Mouse (Mus musculus): ENCODE data around the gene Polk.

Polk gene

DNA sequence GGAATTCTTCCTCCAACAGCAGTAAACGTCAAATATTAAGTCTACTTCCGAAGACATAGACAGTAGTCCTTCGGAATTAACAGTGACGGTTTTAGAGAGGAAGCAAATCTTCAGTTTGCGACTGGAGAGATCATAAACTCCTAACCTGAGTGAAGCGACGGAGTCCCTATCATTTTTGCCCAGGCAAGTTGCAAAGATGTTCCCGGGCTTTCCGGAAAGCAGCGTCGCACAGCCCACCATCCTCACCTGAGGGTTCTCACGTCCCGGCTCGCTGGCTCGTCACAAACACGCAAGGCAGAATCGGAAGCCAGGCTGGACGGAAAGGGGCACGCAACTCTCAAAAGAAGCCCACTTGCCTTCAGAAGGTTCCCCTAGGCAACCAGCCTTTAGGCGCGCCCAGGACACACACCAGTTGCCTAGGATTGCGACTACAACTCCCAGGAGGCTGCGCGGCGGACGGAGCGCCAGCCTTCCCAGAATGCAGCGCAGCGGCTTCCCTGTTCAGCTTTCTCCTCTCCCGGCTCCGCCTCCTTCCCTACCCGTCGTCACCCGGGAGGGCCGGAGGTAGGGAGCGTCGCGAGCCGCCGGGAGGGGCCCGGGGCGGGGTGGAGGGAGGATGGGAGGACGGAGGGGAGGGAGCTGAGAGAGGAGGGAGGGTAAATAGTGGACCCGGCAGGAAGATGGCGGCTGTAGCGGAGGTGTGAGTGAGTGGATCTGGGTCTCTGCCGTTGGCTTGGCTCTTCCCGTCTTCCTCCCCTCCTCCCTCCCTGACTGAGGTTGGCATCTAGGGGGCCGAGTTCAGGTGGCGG lies at the start of gene Polk, which contains the start of gene Col4a3bp:
Polk (minus strand) TSS at position 499 of the 809 bp plus-strand sequence.
Col4a3bp (plus strand) TSS at position 538 of the 809 bp plus-strand sequence.
- DNase-seq (ENCODE audit: low spot score in 2 of 2): peak; percentile 90 to 93

DNA sequence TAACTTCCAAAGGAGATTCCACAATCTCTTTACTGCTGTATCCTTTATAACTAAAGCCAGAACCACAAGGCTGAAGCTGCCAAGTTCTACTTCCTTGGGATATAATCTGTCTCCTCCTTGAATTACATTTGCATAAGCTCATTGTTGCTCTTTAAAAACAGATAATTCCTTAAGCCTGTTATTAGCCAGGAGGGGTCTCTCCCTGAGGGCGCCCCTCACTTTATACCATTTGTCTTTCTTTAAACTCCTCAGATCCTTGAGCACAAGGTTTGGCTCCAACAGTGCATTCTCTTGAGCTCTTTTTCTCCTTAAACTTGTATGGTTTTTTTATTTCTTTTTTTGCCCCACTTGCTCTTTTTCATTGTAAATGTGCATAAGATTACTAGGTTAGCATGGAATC lies 46.3 kb upstream of the Polk start:
- DNase-seq (ENCODE audit: low spot score in 2 of 2): no peak

DNA sequence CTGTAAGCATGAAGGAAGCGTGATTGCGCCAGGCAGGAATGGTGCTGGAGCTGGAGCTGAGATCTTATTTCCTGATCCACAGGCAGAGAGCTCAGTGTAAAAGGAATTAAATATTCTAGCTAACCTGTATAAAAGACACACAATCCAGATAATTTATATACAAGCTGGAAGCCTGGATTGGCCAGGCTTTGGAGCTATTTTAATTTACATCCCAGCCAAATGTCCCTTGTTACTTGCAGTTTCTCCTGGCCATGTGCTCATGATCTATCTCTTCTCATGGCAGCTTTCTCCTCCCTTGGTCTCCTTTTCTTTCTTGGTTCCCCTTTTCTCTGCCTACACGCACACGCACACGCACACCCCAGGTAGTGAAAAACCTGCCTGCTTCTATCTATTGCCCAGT lies 44.2 kb upstream of the Polk start:
- DNase-seq (ENCODE audit: low spot score in 2 of 2): no peak

DNA sequence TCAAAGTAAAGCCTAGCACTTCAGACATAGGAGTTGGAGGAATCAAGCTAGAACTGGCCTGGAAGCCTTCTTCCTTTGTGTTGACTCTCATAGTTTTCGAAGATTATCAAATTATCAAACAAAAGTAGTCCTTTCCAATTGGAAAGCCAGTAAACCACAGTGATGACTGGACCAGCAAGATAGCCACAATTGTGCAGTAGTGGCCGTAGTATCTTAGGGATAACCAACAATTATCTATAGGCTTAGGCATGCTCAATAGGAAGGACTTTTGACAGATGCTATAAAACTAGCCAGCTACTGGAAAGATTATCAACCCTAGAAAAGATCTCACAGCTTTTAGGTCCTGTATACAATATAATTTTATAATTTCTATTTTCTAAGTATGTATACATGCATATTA lies 41.8 kb upstream of the Polk start:
- no peak for DNase-seq (ENCODE audit: low spot score in 2 of 2)

DNA sequence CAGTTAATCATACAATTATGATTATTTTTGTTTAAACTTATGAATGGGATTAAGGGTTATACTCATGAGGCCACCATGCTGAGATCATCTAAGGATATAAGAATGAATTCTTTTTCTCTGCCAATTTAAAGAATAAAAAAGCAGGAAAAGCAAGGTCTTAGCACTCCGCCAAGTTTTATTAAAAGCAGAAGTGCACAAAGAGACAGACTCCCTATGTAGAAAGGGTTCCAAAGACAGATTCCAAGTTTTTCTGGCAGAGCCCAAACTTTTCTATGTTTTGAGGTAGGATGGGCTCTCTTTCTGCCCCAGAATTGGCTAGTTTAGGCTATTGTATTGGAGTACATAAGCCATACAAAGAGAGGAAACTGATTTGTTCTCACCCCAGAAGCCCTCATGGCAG lies 37.6 kb upstream of the Polk start:
- DNase-seq (ENCODE audit: low spot score in 2 of 2): no peak

DNA sequence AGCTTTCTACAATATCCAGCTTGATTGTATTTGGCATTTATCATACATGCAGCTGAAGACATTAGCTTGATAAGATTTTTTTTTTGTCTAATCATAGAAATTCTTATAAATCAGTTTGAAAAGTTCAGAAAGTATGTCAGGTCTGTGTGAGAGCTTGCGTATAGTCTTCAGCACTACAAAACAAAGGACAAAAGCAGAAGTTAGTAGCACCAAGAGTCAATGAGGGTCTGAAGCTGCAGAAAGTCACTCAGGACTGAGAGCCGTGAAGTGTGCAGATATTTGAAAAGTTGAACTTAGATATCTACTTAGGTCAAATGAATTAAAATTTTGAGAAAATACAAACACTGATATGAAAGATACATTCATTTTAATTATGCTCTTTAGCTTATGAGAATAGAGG lies 36.7 kb upstream of the Polk start:
- no peak for DNase-seq (ENCODE audit: low spot score in 2 of 2)

DNA sequence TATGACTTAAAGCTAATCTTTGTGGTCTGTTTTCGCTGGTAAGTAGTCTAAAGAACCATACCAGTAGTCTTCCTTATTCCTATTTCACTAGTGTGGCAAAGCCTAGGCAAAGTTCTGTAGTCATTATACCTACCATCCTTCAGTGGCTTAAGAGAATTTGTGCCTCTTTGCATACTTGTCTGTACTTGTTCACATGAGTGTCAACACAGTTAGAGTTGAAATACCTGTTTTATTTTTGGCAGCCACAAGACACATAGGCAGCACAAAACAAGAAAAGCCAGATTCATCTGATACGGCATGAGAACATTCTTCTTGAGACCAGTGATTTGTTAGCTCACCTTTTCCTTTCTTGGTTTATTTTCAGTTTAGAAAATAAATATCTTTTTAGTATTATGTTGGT lies 31.8 kb upstream of the Polk start:
- no peak for DNase-seq (ENCODE audit: low spot score in 2 of 2)

DNA sequence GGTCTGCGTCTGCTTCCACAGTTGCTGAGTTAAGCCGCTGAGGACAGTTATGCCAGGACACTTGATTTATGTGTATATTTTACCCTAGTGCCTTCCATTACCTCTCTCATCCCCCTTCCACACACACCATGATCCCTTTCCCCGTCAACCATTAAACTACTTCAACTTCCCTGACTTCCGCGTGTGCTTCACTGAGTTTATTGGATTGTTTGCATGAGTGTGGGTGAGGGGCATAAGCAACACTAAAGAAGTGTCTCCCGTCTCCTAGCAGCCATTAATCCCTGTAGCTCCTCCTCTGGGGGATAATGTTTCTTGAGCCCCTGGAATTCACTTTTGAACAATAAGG lies 28.6 kb upstream of the Polk start:
- DNase-seq (ENCODE audit: low spot score in 2 of 2): no peak

DNA sequence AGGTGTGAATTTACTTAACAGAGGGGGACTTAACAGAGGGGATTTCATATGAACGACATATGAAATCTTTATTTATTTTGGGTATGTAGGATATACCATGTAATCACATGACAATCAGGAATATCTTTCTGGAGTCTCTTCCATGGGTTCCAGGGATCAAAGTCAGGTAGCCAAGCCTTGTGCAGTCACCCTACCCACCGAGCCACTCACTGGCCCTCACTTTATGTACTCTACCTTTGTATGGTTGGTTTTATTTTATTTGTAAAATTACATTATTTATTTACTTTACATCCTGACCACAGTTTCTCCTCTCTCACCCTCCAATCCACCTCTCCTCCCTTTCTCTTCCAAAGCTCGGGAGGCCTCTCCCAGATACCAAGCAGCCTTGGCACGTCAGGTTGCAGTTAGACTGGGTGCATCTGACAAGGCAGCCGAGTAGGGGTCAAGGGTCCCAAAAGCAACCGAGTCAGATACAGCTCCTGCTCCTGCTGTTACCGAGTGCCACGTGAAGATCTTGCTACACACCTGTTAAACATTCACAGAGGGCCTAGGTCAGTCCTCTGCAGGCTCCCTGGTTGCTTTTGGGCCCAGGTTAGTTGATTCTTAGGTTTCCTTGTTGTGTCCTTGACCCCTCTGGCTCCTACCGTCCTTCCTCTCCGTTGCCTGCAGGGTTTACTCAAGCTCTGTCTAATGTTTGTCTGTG lies 28.1 kb upstream of the Polk start:
- DNase-seq (ENCODE audit: low spot score in 2 of 2): no peak

DNA sequence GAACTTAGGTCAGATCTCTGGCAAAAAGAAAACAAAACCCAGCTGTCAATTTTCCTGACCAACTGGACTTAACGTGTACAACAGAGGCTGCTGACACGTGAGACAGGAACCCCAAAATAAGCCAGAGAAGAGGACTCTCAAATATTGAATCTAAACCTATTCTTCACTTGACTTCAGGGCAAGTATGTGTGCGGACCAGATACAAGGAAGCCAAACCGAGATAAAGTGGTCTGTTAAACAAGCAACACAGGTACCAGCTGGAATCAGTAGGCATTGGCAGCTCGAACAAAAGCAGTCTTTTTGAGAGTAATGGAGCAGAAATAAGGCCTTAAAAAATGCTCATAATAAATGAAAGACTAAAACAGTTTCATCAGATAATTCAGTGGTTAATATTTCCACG lies 25.6 kb upstream of the Polk start:
- no peak for DNase-seq (ENCODE audit: low spot score in 2 of 2)

DNA sequence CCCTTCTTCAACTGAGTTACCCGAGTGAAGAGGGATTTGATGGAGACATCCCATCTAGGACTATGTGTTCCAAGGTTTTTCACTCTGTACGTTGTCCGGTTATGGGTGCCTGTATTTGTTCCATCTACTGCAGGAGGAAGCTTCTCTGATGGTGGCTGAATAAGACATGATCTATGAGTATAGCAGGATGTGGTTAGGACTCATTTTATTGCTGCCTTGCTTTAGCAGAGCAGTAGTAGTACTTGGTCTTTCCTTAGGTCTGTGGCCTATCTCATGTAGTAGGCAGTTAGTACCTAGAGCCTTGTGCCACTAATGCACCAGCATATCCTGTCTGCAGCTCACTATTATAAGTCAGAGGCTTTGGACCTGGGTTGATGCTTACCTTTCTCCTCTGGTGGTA lies 12.7 kb upstream of the Polk start:
- DNase-seq (ENCODE audit: low spot score in 2 of 2): no peak

DNA sequence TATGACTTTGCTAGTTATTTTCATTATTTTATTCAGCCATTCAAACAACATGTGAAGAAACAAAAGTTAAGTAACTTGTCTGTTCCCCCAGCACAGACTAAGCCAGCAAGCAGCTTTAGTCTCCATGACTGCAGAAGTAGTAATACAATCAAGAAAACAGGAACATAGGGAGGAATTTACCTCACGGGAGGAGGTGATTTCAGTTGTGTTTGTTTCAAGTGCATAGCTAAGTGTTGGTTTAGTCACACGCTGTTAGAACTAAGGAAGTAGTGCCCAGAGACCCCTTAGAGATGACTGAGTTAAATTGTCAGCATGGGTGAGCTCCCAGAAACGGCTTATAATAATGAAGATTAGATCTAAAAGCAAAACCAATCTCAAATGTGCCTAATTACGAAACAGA lies 5.6 kb upstream of the Polk start:
- no peak for DNase-seq (ENCODE audit: low spot score in 2 of 2)

DNA sequence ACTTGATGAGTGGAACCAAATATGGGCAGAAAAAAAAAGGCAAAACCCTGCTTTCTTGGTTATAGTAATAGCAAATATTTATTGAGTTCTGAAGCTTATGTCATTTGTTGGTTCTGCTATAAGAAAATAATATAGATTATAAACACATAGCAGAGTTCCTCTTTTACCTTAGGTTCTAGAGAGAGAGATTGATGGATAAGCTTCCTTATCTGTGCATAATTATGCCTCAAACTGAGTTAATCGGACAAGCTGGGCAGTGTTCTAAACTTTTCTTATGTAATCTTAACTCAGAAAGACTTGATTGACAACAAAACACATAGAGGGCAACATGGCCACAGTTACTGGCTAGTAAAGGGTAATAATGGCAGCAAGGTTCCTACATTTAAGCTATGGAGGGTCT lies 4.9 kb upstream of the Polk start:
- no peak for DNase-seq (ENCODE audit: low spot score in 2 of 2)

DNA sequence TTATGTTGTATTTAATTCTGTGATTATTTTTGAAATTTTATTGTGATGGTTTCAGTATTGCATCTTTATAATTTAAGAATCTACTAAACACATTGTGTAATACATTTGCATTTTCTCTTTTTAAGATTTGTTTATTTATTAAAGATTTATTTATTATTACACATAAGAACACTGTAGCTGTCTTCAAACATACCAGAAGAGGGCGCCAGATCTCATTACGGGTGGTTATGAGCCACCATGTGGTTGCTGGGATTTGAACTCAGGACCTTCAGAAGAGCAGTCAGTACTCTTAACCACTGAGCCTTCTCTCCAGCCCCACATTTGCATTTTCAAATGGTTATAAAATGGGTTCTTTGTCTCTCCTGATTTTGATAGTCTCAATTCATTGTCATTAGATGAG lies 2.1 kb upstream of the Polk start:
- DNase-seq (ENCODE audit: low spot score in 2 of 2): no peak

DNA sequence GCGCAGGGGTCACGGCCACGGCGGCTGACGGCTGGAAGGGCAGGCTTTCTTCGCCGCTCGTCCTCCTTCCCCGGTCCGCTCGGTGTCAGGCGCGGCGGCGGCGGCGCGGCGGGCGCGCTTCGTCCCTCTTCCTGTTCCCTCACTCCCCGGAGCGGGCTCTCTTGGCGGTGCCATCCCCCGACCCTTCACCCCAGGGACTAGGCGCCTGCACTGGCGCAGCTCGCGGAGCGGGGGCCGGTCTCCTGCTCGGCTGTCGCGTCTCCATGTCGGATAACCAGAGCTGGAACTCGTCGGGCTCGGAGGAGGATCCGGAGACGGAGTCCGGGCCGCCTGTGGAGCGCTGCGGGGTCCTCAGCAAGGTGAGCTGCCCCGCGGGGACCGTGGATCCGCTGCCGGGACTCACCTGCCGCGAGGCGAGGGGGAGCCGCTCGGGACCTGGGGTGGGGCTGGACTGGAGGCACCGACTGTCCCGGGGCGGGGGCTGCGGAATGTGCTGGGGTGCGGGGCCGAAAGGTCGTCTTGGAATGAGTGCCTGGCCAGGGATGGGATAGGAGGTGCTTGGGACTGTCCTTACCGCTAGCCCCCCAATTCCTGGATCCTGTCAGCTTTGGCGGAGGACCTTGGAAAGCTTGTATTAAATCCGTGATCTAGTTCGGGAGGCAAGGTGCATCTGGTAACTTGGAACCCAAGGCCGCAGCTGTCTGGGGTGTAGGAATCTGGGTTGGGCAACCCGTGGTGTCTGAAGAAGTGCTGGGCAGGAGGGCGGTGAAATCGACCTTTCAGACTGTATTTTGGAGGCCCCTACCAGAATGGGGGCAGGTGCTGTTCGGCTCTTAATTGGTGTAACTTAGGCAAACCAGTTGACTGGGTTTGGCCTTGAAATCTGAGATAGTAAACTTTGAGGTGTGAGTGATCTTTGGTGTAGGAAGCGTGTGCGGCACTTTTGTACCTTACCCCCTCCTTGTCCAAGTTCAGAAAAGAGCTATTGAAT lies 817 bp upstream of the Polk start:
- no peak for DNase-seq (ENCODE audit: low spot score in 2 of 2)

DNA sequence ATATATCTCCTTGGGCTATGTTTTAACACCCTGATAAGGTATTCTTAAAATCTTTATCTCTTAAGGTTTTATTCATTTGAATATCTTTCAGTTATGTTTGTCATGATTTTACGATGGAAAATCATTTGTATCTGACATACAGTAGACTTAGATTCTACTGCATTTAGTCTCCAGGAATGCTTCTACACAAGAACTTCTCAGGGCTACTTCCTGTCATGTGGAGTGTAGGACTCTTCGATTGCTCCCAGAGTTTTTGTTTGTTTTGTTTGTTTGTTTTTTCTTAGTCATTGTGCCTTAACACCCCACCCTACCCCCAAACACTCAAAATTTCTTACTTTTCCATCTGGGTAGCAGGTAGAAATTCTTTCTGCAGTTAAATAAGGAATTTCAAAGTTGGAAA lies 998 bp downstream of the Polk start:
- no peak for DNase-seq (ENCODE audit: low spot score in 2 of 2)

DNA sequence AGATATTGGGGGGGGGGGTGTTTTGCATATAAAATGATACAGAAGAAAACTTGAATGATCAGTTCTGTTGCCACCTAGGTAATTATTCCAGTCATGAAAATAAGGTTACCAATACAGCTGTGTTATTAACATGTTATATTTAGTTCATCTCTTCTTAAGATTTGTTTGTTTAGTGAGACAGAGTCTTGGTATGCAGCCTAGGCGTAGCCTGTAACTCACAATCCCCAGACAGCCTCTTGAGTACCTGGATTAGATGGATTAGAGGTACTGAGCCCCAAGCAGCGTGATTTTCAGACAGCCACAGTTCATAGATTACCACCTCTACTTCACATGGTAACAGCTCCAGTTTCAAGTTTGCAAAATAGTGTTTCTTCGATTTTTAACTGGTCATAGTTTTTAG lies 4.3 kb downstream of the Polk start:
- DNase-seq (ENCODE audit: low spot score in 2 of 2): no peak

DNA sequence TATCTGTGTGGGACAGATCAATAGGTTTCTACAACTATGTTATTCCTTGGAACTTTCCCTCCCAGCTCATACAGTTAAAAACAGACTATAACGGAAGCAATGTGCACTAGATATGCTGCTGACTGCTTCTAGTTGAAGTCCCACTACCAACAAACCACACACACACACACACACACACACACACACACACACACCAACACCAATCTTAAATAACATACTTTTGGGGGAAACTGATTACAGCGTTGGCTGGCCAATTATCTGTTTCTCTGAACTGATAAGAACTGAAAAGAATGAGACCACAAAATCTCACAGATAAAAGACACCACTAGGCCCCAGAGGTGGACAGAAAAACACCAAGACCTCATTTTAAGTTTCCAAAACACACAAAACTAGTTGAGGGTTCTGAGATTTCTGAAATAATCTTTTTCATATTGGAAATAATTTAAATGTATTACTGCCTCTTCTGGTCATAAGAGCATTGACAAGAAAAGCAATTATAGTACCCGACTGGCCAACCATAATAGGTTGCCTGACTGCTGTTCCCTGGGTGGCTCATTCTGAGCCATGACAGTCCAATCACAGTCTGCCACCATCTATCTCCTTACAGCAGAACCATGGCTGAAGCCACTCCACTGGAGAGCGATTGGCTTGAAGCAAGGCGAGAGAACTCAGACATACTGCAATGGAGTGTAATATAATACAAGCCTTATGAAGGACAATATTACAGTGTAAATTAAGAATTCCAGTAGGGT lies 5.4 kb downstream of the Polk start:
- no peak for DNase-seq (ENCODE audit: low spot score in 2 of 2)

DNA sequence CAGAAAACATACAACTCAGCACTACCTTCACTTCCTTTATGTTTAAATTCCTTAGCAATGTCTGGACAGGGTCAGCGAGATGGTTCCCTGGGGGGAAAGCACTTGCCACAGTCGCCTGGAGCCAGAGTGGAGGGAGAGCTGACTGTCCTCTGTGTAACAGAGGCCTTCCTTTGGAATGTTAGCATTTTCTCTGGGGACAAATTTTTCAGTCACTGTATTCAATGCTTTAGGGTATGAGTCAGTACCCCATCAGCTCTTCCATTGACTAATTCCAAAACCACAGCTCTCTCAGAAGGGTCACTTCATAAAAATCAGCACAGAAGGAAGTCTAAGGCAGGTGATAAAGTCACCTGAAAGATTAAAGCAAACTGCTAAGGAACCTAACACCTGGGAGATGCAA lies 8.6 kb downstream of the Polk start:
- DNase-seq (ENCODE audit: low spot score in 2 of 2): no peak

DNA sequence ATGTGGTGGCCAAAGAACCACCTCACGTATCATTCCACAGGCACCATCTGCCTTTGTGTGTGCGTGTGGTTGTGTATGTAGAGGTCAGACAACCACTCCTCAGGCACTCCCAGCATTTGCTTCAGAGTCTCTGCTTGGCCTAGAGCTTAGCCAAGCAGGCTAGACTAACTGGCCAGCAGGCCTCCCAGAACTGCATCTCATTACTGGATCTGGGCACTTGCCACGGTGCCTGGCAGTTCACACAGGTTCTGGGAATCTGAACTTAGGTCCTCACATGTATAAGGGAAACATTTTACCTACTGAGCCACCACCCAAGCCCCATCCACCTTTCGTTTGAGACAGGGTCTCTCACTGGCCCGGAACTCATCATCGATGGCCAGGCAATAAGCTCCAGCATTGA lies 10.2 kb downstream of the Polk start:
- DNase-seq (ENCODE audit: low spot score in 2 of 2): no peak

DNA sequence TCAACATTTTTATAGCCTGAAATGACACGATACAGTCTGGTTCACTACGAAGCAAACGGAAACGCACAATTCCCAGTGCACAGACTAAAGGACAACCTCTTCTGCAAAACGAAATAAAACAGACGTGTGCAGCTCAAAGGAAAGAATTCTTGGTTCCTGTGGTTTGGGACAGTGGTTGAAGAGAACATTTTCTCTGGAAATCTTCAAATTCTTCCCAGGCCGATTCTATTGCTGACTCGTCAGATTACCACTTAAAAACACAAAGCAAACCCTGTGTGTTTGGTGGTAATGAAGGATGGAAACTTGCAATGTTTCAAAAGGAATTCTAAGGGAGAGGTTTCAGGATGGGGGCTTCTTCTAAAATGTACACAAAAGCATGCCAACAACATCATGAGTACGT lies 12.3 kb downstream of the Polk start:
- no peak for DNase-seq (ENCODE audit: low spot score in 2 of 2)

DNA sequence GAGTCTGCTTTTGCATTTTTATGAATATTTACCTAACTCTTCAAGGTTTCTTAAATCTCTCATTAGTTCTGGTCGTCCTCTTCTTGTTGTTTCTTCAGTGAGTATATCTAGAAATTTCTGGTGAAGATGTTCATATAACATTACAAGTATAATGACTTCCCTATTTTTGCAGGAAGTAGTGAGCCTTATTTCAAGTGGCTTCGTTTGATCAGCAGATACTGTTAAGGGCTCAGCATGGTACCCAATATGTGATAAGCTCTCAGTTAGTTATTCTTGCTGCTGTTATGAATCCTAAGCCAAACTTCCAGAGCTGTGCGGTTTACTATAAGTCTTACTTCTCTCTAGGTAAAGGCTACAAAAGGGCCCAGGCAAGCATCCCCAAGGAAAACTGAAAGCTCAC lies 12.8 kb downstream of the Polk start:
- DNase-seq (ENCODE audit: low spot score in 2 of 2): no peak

Measured in frontal cortex, postnatal 25 days (tissue).